Mouse (Mus musculus) intestine, embryonic 15.5 days (tissue): Measurements from ENCODE around the gene Dtnb. TPM values are rescaled to one million over a fixed set of nuclear protein-coding genes. Genes with fewer than 3 reads are reported as not detected.
A peak's percentile ranks its signal among the peaks of the same experiment; 100 is the strongest.

Experiments used
- ATAC-seq: fragments of 200-750 bp; cut with Nextera tagmentation; 2 replicates; pipeline ENCODE4 v1.8.0; 2017; ENCODE audit warnings: moderate TSS enrichment, moderate library complexity
- H3K27ac ChIP-seq: fragments of 300-500 bp; sonication (generic); 2 replicates; pipeline ENCODE4 v1.5.1; 2015; ENCODE audit warnings: mild to moderate bottlenecking, inconsistent platforms
- H3K27me3 ChIP-seq: fragments of 300-500 bp; sonication (generic); replicated peaks from 2 replicates; pipeline ENCODE4 v1.6.1; 2015; ENCODE audit warnings: inconsistent platforms
- H3K36me3 ChIP-seq: fragments of 300-500 bp; sonication (generic); 2 replicates; pipeline ENCODE4 v1.6.1; 2015; ENCODE audit warnings: inconsistent platforms
- H3K4me1 ChIP-seq: fragments of 300-500 bp; sonication (generic); replicated peaks from 2 replicates; pipeline ENCODE4 v1.6.1; 2015; ENCODE audit warnings: inconsistent platforms
- H3K4me2 ChIP-seq: fragments of 300-500 bp; sonication (generic); replicated peaks from 2 replicates; pipeline ENCODE4 v1.6.1; 2015; ENCODE audit warnings: mild to moderate bottlenecking, inconsistent platforms
- H3K4me3 ChIP-seq: fragments of 300-500 bp; sonication (generic); replicated peaks from 2 replicates; pipeline ENCODE4 v1.5.1; 2015; ENCODE audit warnings: inconsistent platforms
- H3K9ac ChIP-seq: fragments of 300-500 bp; sonication (generic); 2 replicates; pipeline ENCODE4 v1.6.1; 2015; ENCODE audit warnings: inconsistent platforms
- H3K9me3 ChIP-seq: fragments of 300-500 bp; sonication (generic); 2 replicates; pipeline ENCODE4 v1.6.1; 2016; ENCODE audit warnings: inconsistent platforms
- WGBS: fragments of 180-500 bp; shearing (Covaris S2); methylation state at CpG from one replicate; pipeline ENCODE4 v1.1.7; 2015; 5-methylcytosine and 5-hydroxymethylcytosine counted together
- polyA plus RNA-seq: library from polyadenylated mRNA; unstranded; fragments of >200 nt; fragmentation: Nextera tagmentation; extraction: Ambion mirVana; gene quantifications from 2 replicates; pipeline ENCODE4 v1.2.1, GENCODE M21; 2015

The Dtnb gene
- polyA plus RNA-seq, 1 experiment from 2014 or later = 25.0 TPM

- H3K4me3 ChIP-seq = no peak overlapping the region
- no peaks in the 10 kb centered on the region for H3K36me3 ChIP-seq
- H3K9me3 ChIP-seq = no peaks in the 10 kb centered on the region
- no peak overlapping the region for H3K27ac ChIP-seq
- H3K27me3 ChIP-seq = no peaks in the 10 kb centered on the region
- ATAC-seq = peak; percentile 51
- H3K9ac ChIP-seq = no peak overlapping the region
- H3K4me2 ChIP-seq = no peak overlapping the region
- no peaks in the 10 kb centered on the region for H3K4me1 ChIP-seq
- WGBS = 68% methylated on average over 4 of the region's 4 CpGs
These were observed 54.7 kb downstream of the Dtnb start for GRCm38 (mm10) chr12:3626880-3627279.

GRCm38 (mm10) chr12:3641931-3642330, 69.8 kb downstream of the Dtnb start:
- H3K9me3 ChIP-seq = no peaks in the 10 kb centered on the region
- no peaks in the 10 kb centered on the region for H3K36me3 ChIP-seq
- no peaks in the 10 kb centered on the region for H3K27me3 ChIP-seq
- no peak for ATAC-seq
- H3K4me3 ChIP-seq = no peak overlapping the region
- H3K4me2 ChIP-seq = no peak overlapping the region
- no peak overlapping the region for H3K27ac ChIP-seq
- no peak overlapping the region for H3K9ac ChIP-seq
- no peaks in the 10 kb centered on the region for H3K4me1 ChIP-seq
- WGBS = 47% methylated on average over 3 of the region's 3 CpGs

GRCm38 (mm10) chr12:3656799-3657198, 84.6 kb downstream of the Dtnb start:
- H3K9ac ChIP-seq = no peak overlapping the region
- ATAC-seq = no peak
- no peak overlapping the region for H3K4me2 ChIP-seq
- whole genome bisulfite sequencing = 68% methylated on average over 7 of the region's 7 CpGs
- H3K27me3 ChIP-seq = no peaks in the 10 kb centered on the region
- H3K9me3 ChIP-seq = no peaks in the 10 kb centered on the region
- H3K4me3 ChIP-seq = no peak overlapping the region
- H3K27ac ChIP-seq = no peak overlapping the region
- no peaks in the 10 kb centered on the region for H3K4me1 ChIP-seq
- H3K36me3 ChIP-seq = no peaks in the 10 kb centered on the region

- H3K4me1 ChIP-seq = no peaks in the 10 kb centered on the region
- WGBS = 90% methylated on average over 4 of the region's 4 CpGs
- H3K9ac ChIP-seq = no peak overlapping the region
- no peaks in the 10 kb centered on the region for H3K27me3 ChIP-seq
- no peak for ATAC-seq
- H3K9me3 ChIP-seq = no peaks in the 10 kb centered on the region
- H3K4me3 ChIP-seq = no peak overlapping the region
- no peak overlapping the region for H3K4me2 ChIP-seq
- H3K36me3 ChIP-seq = no peaks in the 10 kb centered on the region
- no peak overlapping the region for H3K27ac ChIP-seq
These were observed 85.1 kb downstream of the Dtnb start for GRCm38 (mm10) chr12:3657234-3657633.

- H3K4me3 ChIP-seq = no peak overlapping the region
- H3K27me3 ChIP-seq = no peaks in the 10 kb centered on the region
- no peak overlapping the region for H3K9ac ChIP-seq
- H3K9me3 ChIP-seq = no peaks in the 10 kb centered on the region
- H3K4me1 ChIP-seq = no peaks in the 10 kb centered on the region
- no peak overlapping the region for H3K4me2 ChIP-seq
- no peak overlapping the region for H3K27ac ChIP-seq
- WGBS = 83% methylated on average over 10 of the region's 10 CpGs
- H3K36me3 ChIP-seq = no peaks in the 10 kb centered on the region
- no peak for ATAC-seq
These were observed 85.6 kb downstream of the Dtnb start for GRCm38 (mm10) chr12:3657786-3658185.

GRCm38 (mm10) chr12:3659554-3660311, 87.6 kb downstream of the Dtnb start:
- H3K4me2 ChIP-seq = no peak overlapping the region
- H3K9ac ChIP-seq = no peak overlapping the region
- H3K36me3 ChIP-seq = no peaks in the 10 kb centered on the region
- H3K4me1 ChIP-seq = no peaks in the 10 kb centered on the region
- 89% methylated on average over 4 of the region's 4 CpGs for WGBS
- no peak overlapping the region for H3K27ac ChIP-seq
- H3K9me3 ChIP-seq = no peaks in the 10 kb centered on the region
- H3K4me3 ChIP-seq = no peak overlapping the region
- ATAC-seq = no peak
- H3K27me3 ChIP-seq = no peaks in the 10 kb centered on the region

GRCm38 (mm10) chr12:3660985-3661635, 88.9 kb downstream of the Dtnb start:
- 61% methylated on average over 1 of the region's 1 CpGs for WGBS
- Histone ChIP-seq H3K4me2 (no peak overlapping the region), H3K9ac (no peak overlapping the region), H3K27me3 (no peaks in the 10 kb centered on the region), H3K27ac (no peak overlapping the region), H3K9me3 (no peaks in the 10 kb centered on the region), H3K4me3 (no peak overlapping the region), H3K36me3 (no peaks in the 10 kb centered on the region), H3K4me1 (no peaks in the 10 kb centered on the region)
- ATAC-seq = peak; percentile 47; the same call in 1 of the 2 replicates

GRCm38 (mm10) chr12:3662660-3663059, 90.5 kb downstream of the Dtnb start:
- H3K4me2 ChIP-seq = no peak overlapping the region
- no peaks in the 10 kb centered on the region for H3K9me3 ChIP-seq
- H3K27ac ChIP-seq = no peak overlapping the region
- H3K9ac ChIP-seq = no peak overlapping the region
- H3K36me3 ChIP-seq = no peaks in the 10 kb centered on the region
- H3K4me3 ChIP-seq = no peak overlapping the region
- no peaks in the 10 kb centered on the region for H3K4me1 ChIP-seq
- no peaks in the 10 kb centered on the region for H3K27me3 ChIP-seq
- peak; percentile 91 for ATAC-seq

- WGBS = 78% methylated on average over 7 of the region's 7 CpGs
- Histone ChIP-seq H3K27ac (no peak overlapping the region), H3K9ac (no peak overlapping the region), H3K27me3 (no peaks in the 10 kb centered on the region), H3K9me3 (no peaks in the 10 kb centered on the region), H3K4me3 (no peak overlapping the region), H3K4me2 (no peak overlapping the region), H3K4me1 (no peaks in the 10 kb centered on the region), H3K36me3 (no peaks in the 10 kb centered on the region)
- ATAC-seq = no peak
These were observed 91.2 kb downstream of the Dtnb start for GRCm38 (mm10) chr12:3663386-3663785.

- no peaks in the 10 kb centered on the region for H3K4me1 ChIP-seq
- H3K36me3 ChIP-seq = no peaks in the 10 kb centered on the region
- ATAC-seq = no peak
- no peaks in the 10 kb centered on the region for H3K27me3 ChIP-seq
- no peak overlapping the region for H3K4me2 ChIP-seq
- H3K9ac ChIP-seq = no peak overlapping the region
- no peak overlapping the region for H3K27ac ChIP-seq
- no peaks in the 10 kb centered on the region for H3K9me3 ChIP-seq
- 31% methylated on average over 5 of the region's 5 CpGs for WGBS
- no peak overlapping the region for H3K4me3 ChIP-seq
These were observed 97.8 kb downstream of the Dtnb start for GRCm38 (mm10) chr12:3669971-3670381.

- Histone ChIP-seq H3K27ac (no peak overlapping the region), H3K9me3 (no peaks in the 10 kb centered on the region), H3K4me1 (no peaks in the 10 kb centered on the region), H3K9ac (no peak overlapping the region), H3K27me3 (no peaks in the 10 kb centered on the region), H3K4me2 (no peak overlapping the region), H3K36me3 (no peaks in the 10 kb centered on the region), H3K4me3 (no peak overlapping the region)
- no peak for ATAC-seq
- WGBS = 75% methylated on average over 4 of the region's 4 CpGs
These were observed 98.9 kb downstream of the Dtnb start for GRCm38 (mm10) chr12:3671117-3671516.

GRCm38 (mm10) chr12:3672786-3673185, 100.6 kb downstream of the Dtnb start:
- Histone ChIP-seq H3K27ac (no peak overlapping the region), H3K27me3 (no peaks in the 10 kb centered on the region), H3K4me1 (no peaks in the 10 kb centered on the region), H3K36me3 (no peaks in the 10 kb centered on the region), H3K9me3 (no peaks in the 10 kb centered on the region), H3K4me2 (no peak overlapping the region), H3K9ac (no peak overlapping the region), H3K4me3 (no peak overlapping the region)
- WGBS = 85% methylated on average over 9 of the region's 9 CpGs
- ATAC-seq = no peak

- no peak overlapping the region for H3K9ac ChIP-seq
- no peak overlapping the region for H3K27ac ChIP-seq
- no peaks in the 10 kb centered on the region for H3K9me3 ChIP-seq
- no peak for ATAC-seq
- WGBS = 81% methylated on average over 8 of the region's 8 CpGs
- H3K4me1 ChIP-seq = no peaks in the 10 kb centered on the region
- no peak overlapping the region for H3K4me3 ChIP-seq
- H3K4me2 ChIP-seq = no peak overlapping the region
- H3K36me3 ChIP-seq = no peaks in the 10 kb centered on the region
- no peaks in the 10 kb centered on the region for H3K27me3 ChIP-seq
These were observed 101.7 kb downstream of the Dtnb start for GRCm38 (mm10) chr12:3673886-3674285.
